13 mouse cellular contexts compared by ENCODE assay signal in the genomic region with DNA sequence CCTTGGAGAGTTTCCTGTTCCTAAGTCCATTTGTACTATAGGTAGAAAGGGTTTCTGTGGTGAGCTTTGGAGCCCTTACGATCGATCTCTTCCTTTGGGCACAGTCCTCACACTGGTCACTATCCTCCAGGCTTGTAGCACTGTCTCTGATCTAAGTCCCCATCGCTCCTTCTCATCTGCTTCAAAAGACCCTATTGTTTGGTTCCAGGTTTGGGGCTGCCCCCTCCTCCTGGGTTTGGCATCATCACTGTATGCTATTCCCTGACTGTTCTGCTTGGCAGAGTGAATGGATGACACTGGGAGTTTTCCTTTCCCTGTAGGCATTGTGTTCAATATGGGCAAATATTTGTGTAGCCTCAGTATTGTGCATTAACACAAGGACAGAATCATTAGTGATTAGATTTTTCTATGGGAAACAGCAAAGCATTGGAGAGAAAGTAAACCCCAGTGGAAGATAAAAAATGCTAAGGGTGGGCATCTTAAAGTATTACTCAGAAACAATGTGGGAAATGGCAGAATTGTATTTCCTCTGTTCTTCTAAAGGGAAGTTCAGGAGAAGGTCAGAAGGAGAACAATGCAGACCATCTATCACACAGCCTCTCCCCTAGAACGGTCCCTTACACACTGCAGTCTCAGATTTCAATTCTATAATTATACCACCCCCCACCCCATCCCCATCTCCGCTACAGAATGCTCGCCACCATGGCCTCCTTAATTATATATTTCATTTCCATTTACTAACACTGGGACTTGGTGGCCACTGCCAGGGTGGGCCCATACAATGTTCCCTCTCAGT.
A peak's percentile ranks its signal among the peaks of the same experiment; 100 is the strongest.
DNase-seq lines count a peak whose midpoint lies in the region; ATAC-seq and TF ChIP-seq lines count a peak whose summit lies in the region.
"Had no signal": no experiment of that assay in that cellular context is flagged by ENCODE, and none has a peak within 500 bp of the region (broad histone marks: within the 10 kb centered on the region; RNA-seq: fewer than 3 reads in every experiment).

No protein-coding gene starts in this region.

- no peak for TF ChIP-seq CTCF in hindbrain, postnatal 0 days (IDR thresholded peaks at IDR 0.05; ENCODE audit: low read depth)
- no peak for TF ChIP-seq CTCF in lung, embryonic 14.5 days (IDR thresholded peaks at IDR 0.05; ENCODE audit: low read depth)

- peaks cover 5% of the 10 kb centered on the region for H3K4me1 ChIP-seq in hindbrain, embryonic 11.5 days (replicated peaks; ENCODE audit: control insufficient read depth, insufficient read depth, low read length)
- peaks cover 7% of the 10 kb centered on the region; the same call in 1 of the 2 replicates for H3K4me1 ChIP-seq in hindbrain, postnatal 0 days (ENCODE audit: insufficient read depth, low read length)
- peaks cover 4% of the 10 kb centered on the region for H3K4me1 ChIP-seq in lung, embryonic 14.5 days (ENCODE audit: insufficient read depth)
- H3K4me1 ChIP-seq in hindbrain, embryonic 14.5 days (replicated peaks; ENCODE audit: control insufficient read depth, insufficient read depth, low read length): peaks cover 25% of the 10 kb centered on the region

- 0 out of 2 replicates have a peak, but pooled peaks have one; percentile 22 for ATAC-seq in hindbrain, embryonic 11.5 days (ENCODE audit: low FRiP score)
- ATAC-seq in hindbrain, postnatal 0 days: no peak
- no peak for ATAC-seq in lung, embryonic 14.5 days (ENCODE audit: insufficient read depth)
- ATAC-seq in hindbrain, embryonic 14.5 days (ENCODE audit: low FRiP score): no peak

- no peak overlapping the region for H3K9ac ChIP-seq in hindbrain, embryonic 11.5 days (ENCODE audit: low read depth, low read length)
- no peak overlapping the region for H3K9ac ChIP-seq in hindbrain, postnatal 0 days (replicated peaks; ENCODE audit: low read length)
- no peak overlapping the region for H3K9ac ChIP-seq in lung, embryonic 14.5 days
- no peak overlapping the region for H3K9ac ChIP-seq in hindbrain, embryonic 14.5 days
- H3K9ac ChIP-seq: embryonic facial prominence, embryonic 12.5 days had no signal

- peak; percentile 9 for DNase-seq in hindbrain, embryonic 11.5 days (ENCODE audit: low spot score)
- no peak for DNase-seq in hindbrain, postnatal 0 days (ENCODE audit: low spot score)
- DNase-seq in lung, embryonic 14.5 days: peak; percentile 30
- no peak for DNase-seq in lung, postnatal 4 days
- DNase-seq in embryo, embryonic 10.5 days (ENCODE audit: low spot score): peak; percentile 41
- DNase-seq in hindbrain, embryonic 14.5 days (ENCODE audit: low spot score): no peak
- no peak for DNase-seq in urinary bladder, postnatal 10 days (ENCODE audit: low spot score)
- DNase-seq in cerebellum, adult 18-20 months: no peak
- DNase-seq: adrenal gland, postnatal 25 days; cerebellum, adult 11-12 months; heart, adult 18-20 months; kidney, adult 11 months had no signal

- no peak overlapping the region for H3K4me2 ChIP-seq in hindbrain, embryonic 11.5 days (replicated peaks; ENCODE audit: low read depth, low read length)
- no peak overlapping the region for H3K4me2 ChIP-seq in hindbrain, postnatal 0 days (ENCODE audit: low read depth, low read length)
- H3K4me2 ChIP-seq in lung, embryonic 14.5 days: no peak overlapping the region
- H3K4me2 ChIP-seq in hindbrain, embryonic 14.5 days (replicated peaks): no peak overlapping the region
- H3K4me2 ChIP-seq: embryonic facial prominence, embryonic 12.5 days had no signal

- no peaks in the 10 kb centered on the region for H3K36me3 ChIP-seq in hindbrain, embryonic 11.5 days (ENCODE audit: control insufficient read depth, insufficient read depth, low read length)
- H3K36me3 ChIP-seq in hindbrain, postnatal 0 days (ENCODE audit: insufficient read depth, low read length): no peaks in the 10 kb centered on the region
- H3K36me3 ChIP-seq in lung, embryonic 14.5 days (ENCODE audit: insufficient read depth): no peaks in the 10 kb centered on the region
- H3K36me3 ChIP-seq in hindbrain, embryonic 14.5 days (replicated peaks; ENCODE audit: control insufficient read depth, insufficient read depth): no peaks in the 10 kb centered on the region
- H3K36me3 ChIP-seq: embryonic facial prominence, embryonic 12.5 days had no signal

- 46% methylated on average over 6 of the region's 6 CpGs for WGBS in hindbrain, embryonic 11.5 days
- WGBS in hindbrain, postnatal 0 days: 51% methylated on average over 6 of the region's 6 CpGs
- 63% methylated on average over 6 of the region's 6 CpGs for WGBS in lung, embryonic 14.5 days
- whole genome bisulfite sequencing in hindbrain, embryonic 14.5 days: 43% methylated on average over 6 of the region's 6 CpGs

- no peaks in the 10 kb centered on the region for H3K27me3 ChIP-seq in hindbrain, embryonic 11.5 days (ENCODE audit: control insufficient read depth, insufficient read depth, low read length)
- no peaks in the 10 kb centered on the region for H3K27me3 ChIP-seq in hindbrain, postnatal 0 days (ENCODE audit: insufficient read depth, low read length)
- H3K27me3 ChIP-seq in lung, embryonic 14.5 days (ENCODE audit: insufficient read depth, low read length): no peaks in the 10 kb centered on the region
- H3K27me3 ChIP-seq in hindbrain, embryonic 14.5 days (ENCODE audit: control insufficient read depth, insufficient read depth, low read length): no peaks in the 10 kb centered on the region
- H3K27me3 ChIP-seq: embryonic facial prominence, embryonic 12.5 days had no signal

- H3K4me3 ChIP-seq in hindbrain, embryonic 11.5 days (ENCODE audit: low read depth, low read length): no peak overlapping the region
- no peak overlapping the region for H3K4me3 ChIP-seq in hindbrain, postnatal 0 days (ENCODE audit: low read length)
- no peak overlapping the region for H3K4me3 ChIP-seq in lung, embryonic 14.5 days (ENCODE audit: low read depth, low read length)
- no peak overlapping the region for H3K4me3 ChIP-seq in hindbrain, embryonic 14.5 days (replicated peaks; ENCODE audit: low read length)
- H3K4me3 ChIP-seq: embryonic facial prominence, embryonic 12.5 days had no signal

- no peaks in the 10 kb centered on the region for H3K9me3 ChIP-seq in hindbrain, embryonic 11.5 days (ENCODE audit: control insufficient read depth, low read length)
- H3K9me3 ChIP-seq in hindbrain, postnatal 0 days (ENCODE audit: low read length): no peaks in the 10 kb centered on the region
- no peaks in the 10 kb centered on the region for H3K9me3 ChIP-seq in lung, embryonic 14.5 days (ENCODE audit: low read depth, low read length)
- H3K9me3 ChIP-seq in hindbrain, embryonic 14.5 days (ENCODE audit: control insufficient read depth, low read length): no peaks in the 10 kb centered on the region
- H3K9me3 ChIP-seq: embryonic facial prominence, embryonic 12.5 days had no signal

- no peak overlapping the region for H3K27ac ChIP-seq in hindbrain, embryonic 11.5 days (ENCODE audit: low read depth, low read length)
- H3K27ac ChIP-seq in hindbrain, postnatal 0 days: no peak overlapping the region
- no peak overlapping the region; the same call in 1 of the 2 replicates for H3K27ac ChIP-seq in lung, embryonic 14.5 days (ENCODE audit: low read depth)
- H3K27ac ChIP-seq in hindbrain, embryonic 14.5 days: 0 out of 2 replicates have a peak overlapping the region, but pooled peaks have one; percentile 10
- H3K27ac ChIP-seq: embryonic facial prominence, embryonic 12.5 days had no signal

Comparison
In these comparisons a context has a peak if more than half of its experiments do, and no peak if none do; other contexts are left out.
1. DNase-seq: peak in hindbrain, embryonic 11.5 days (single experiment), lung, embryonic 14.5 days (single experiment) and embryo, embryonic 10.5 days (single experiment); none in hindbrain, postnatal 0 days (single experiment), lung, postnatal 4 days (0 of 2), hindbrain, embryonic 14.5 days (single experiment), urinary bladder, postnatal 10 days (single experiment) and cerebellum, adult 18-20 months (0 of 2).